Mouse (Mus musculus) heart, postnatal 0 days (tissue): ENCODE measurements around the gene Greb1.

ENCODE experiments used
- CTCF ChIP-seq: IDR thresholded peaks from 2 replicates; pipeline ENCODE4 v1.5.1; 2016; ENCODE audit warnings: antibody characterized with exemption, control low read depth, low read depth
- EP300 ChIP-seq: IDR thresholded peaks from 2 replicates; pipeline ENCODE4 v1.6.1; 2016; ENCODE audit warnings: antibody characterized with exemption, low read depth

GRCm38 (mm10) chr12:16774605-16775004 is 26.1 kb downstream of the Greb1 start:
- no peak for TF ChIP-seq CTCF
- no peak for TF ChIP-seq EP300
